Mouse (Mus musculus): Measurements from ENCODE around the gene Bcam.

DNA sequence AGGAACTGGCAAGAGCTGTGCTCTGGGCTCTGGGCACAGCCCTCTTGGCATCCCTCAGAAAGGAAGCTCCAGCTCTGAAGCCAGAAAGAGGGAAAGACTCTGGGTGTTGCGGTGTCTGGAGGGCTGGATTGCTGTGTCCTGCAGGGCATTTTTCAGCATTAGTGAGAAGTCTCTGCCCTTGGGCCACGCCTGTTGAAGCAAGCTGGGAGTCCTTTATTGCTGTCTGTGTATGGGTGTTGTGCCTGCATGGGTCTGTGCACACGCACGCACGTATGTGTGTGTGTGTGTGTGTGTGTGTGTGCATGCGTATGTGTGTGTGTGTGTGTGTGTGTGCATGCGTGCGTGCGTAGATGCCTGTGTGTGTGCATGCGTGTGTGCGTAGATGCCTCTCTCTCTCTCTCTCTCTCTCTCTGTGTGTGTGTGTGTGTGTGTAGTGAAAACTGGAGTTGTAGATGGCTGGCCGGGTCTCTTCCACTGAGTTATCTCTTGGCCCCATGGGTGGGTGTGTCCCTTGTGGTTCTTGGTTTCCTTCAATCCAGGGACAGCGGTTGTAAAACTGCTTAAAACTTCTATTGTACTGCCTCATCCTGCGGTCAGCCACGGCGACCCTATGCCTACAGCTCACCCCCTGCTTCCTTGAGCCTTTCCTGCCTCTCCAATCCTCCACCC, 34.3 kb downstream of the Bcam start:
- TF ChIP-seq POLR2A (IDR thresholded peaks at IDR 0.05; ENCODE audit: borderline replicate concordance, extremely low read depth, low read depth, low read length) = no peak
- TF ChIP-seq CTCF (IDR thresholded peaks at IDR 0.05; ENCODE audit: insufficient read depth, low read length) = no peak
